Mouse (Mus musculus) liver, embryonic 14.5 days (tissue): Measurements from ENCODE around the gene Rin3.

Source experiments
- CTCF ChIP-seq: IDR thresholded peaks from 2 replicates; pipeline ENCODE4 v1.5.1; 2016; ENCODE audit warnings: antibody characterized with exemption, low read depth, control low read depth
- EP300 ChIP-seq: IDR thresholded peaks from 2 replicates; pipeline ENCODE4 v1.6.1; 2016; ENCODE audit warnings: antibody characterized with exemption, low read depth

DNA sequence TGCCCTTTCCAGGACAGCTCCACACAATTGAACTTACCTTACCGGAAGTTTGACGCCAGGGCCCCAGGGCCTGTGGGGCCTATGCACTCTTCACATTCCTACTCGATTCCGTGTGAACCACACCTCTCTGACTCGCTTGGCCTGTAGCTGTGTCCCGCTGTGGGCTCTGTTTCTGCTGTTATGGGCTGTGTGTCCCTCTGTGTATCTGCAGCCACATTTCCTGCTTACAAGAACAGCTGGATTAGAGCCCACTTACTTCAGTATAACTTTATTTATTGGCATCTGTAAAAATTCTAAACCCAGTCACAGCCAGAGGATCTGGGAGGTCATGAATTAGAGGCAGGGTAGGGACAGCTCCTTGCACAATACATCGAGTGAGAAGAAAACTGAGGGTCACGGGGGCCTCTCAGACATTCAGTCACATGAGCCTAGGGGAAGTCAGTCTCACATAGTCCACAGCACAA is 20.9 kb upstream of the Rin3 start:
- no peak for TF ChIP-seq CTCF
- TF ChIP-seq EP300, result no peak
